Mouse (Mus musculus): ENCODE results near the gene Spdl1. TPM values are rescaled to one million over a fixed set of nuclear protein-coding genes. Genes with fewer than 3 reads are reported as not detected.
A peak's percentile ranks its signal among the peaks of the same experiment; 100 is the strongest.
"Not testable (repeated sequence)": the region's sequence is repeated elsewhere in the genome, so short reads cannot be mapped to it uniquely, and the experiment has no call there.

Spdl1 gene
- total RNA-seq, 2 experiments from 2014 or later, result 0.14 to 0.18 TPM

- no peak for DNase-seq
- no peak overlapping the region for H3K4me3 ChIP-seq
- intact Hi-C loops (cut with DNase I), result loop anchor here (5.0 to 10.0 kb wide), 3 partner anchors 561 to 1159 kb away; no protein-coding TSS in a partner anchor
- no peak overlapping the region for H3K27ac ChIP-seq
- TF ChIP-seq CTCF (IDR thresholded peaks at IDR 0.05), result peak; percentile 68
These were observed 10.1 kb upstream of the Spdl1 start for GRCm38 (mm10) chr11:34843517-34843916.

GRCm38 (mm10) chr11:34840283-34840682 lies 6.8 kb upstream of the Spdl1 start:
- intact Hi-C loops (cut with DNase I), result loop anchor here (5.0 to 10.0 kb wide), 3 partner anchors 565 to 1162 kb away; no protein-coding TSS in a partner anchor
- no peak for DNase-seq
- Histone ChIP-seq H3K4me3 (no peak overlapping the region), H3K27ac (no peak overlapping the region)
- no peak for TF ChIP-seq CTCF (IDR thresholded peaks at IDR 0.05)

GRCm38 (mm10) chr11:34839051-34839450 lies 5.6 kb upstream of the Spdl1 start:
- no peak for TF ChIP-seq CTCF (IDR thresholded peaks at IDR 0.05)
- intact Hi-C loops (cut with DNase I), result loop anchor here (10.0 kb wide), 1 partner anchor 996 kb away; the partner anchor contains the start of gene Rars
- Histone ChIP-seq H3K27ac (no peak overlapping the region), H3K4me3 (no peak overlapping the region)
- no peak for DNase-seq

GRCm38 (mm10) chr11:34836272-34836671 lies 2.8 kb upstream of the Spdl1 start:
- Histone ChIP-seq H3K4me3 (no peak overlapping the region), H3K27ac (no peak overlapping the region)
- TF ChIP-seq CTCF (IDR thresholded peaks at IDR 0.05), result peak; percentile 33
- intact Hi-C loops (cut with DNase I), result loop anchor here (10.0 kb wide), 1 partner anchor 999 kb away; the partner anchor contains the start of gene Rars
- no peak for DNase-seq

- intact Hi-C loops (cut with DNase I), result loop anchor here (10.0 kb wide), 1 partner anchor 1002 kb away; the partner anchor contains the start of gene Rars
- DNase-seq, result no peak
- Histone ChIP-seq H3K4me3 (peak overlapping the region; percentile 94), H3K27ac (no peak overlapping the region)
- no peak for TF ChIP-seq CTCF (IDR thresholded peaks at IDR 0.05)
These were observed 763 bp downstream of the Spdl1 start for GRCm38 (mm10) chr11:34832678-34833077.

GRCm38 (mm10) chr11:34827803-34828202 lies 5.6 kb downstream of the Spdl1 start:
- TF ChIP-seq CTCF (IDR thresholded peaks at IDR 0.05), result no peak
- DNase-seq, result no peak
- Histone ChIP-seq H3K27ac (no peak overlapping the region), H3K4me3 (no peak overlapping the region)
- intact Hi-C loops (cut with DNase I), result no loop called here

GRCm38 (mm10) chr11:34826940-34827339 lies 6.5 kb downstream of the Spdl1 start:
- intact Hi-C loops (cut with DNase I), result no loop called here
- H3K4me3 ChIP-seq, result no peak overlapping the region
- no peak overlapping the region for H3K27ac ChIP-seq
- no peak for DNase-seq
- no peak for TF ChIP-seq CTCF (IDR thresholded peaks at IDR 0.05)

- DNase-seq, result no peak
- no peak overlapping the region for H3K4me3 ChIP-seq
- H3K27ac ChIP-seq, result no peak overlapping the region
- no peak for TF ChIP-seq CTCF (IDR thresholded peaks at IDR 0.05)
- intact Hi-C loops (cut with DNase I), result no loop called here
These were observed 8.7 kb downstream of the Spdl1 start for GRCm38 (mm10) chr11:34824791-34825190.

- no peak for DNase-seq
- H3K4me3 ChIP-seq, result no peak overlapping the region
- intact Hi-C loops (cut with DNase I), result loop anchor here (5.0 kb wide), 1 partner anchor 587 kb away; no protein-coding TSS in a partner anchor
- H3K27ac ChIP-seq, result no peak overlapping the region
- peak; percentile 67 for TF ChIP-seq CTCF (IDR thresholded peaks at IDR 0.05)
These were observed 18.7 kb downstream of the Spdl1 start for GRCm38 (mm10) chr11:34814767-34815166.

GRCm38 (mm10) chr11:34814319-34814718 lies 19.1 kb downstream of the Spdl1 start:
- intact Hi-C loops (cut with DNase I), result no loop called here
- H3K27ac ChIP-seq, result no peak overlapping the region
- DNase-seq, result no peak
- TF ChIP-seq CTCF (IDR thresholded peaks at IDR 0.05), result no peak
- no peak overlapping the region for H3K4me3 ChIP-seq

GRCm38 (mm10) chr11:34805026-34805425 lies 28.4 kb downstream of the Spdl1 start:
- H3K4me3 ChIP-seq; DNase-seq; H3K27ac ChIP-seq; intact Hi-C loops (cut with DNase I): not testable (repeated sequence)

GRCm38 (mm10) chr11:34798066-34798465 lies 35.4 kb downstream of the Spdl1 start:
- DNase-seq; H3K4me3 ChIP-seq; H3K27ac ChIP-seq; intact Hi-C loops (cut with DNase I): not testable (repeated sequence)

GRCm38 (mm10) chr11:34796097-34796496 lies 37.3 kb downstream of the Spdl1 start:
- peak; percentile 19; the same call in 1 of the 2 replicates for TF ChIP-seq CTCF (IDR thresholded peaks at IDR 0.05)
- Histone ChIP-seq H3K27ac (no peak overlapping the region), H3K4me3 (no peak overlapping the region)
- no peak for DNase-seq
- intact Hi-C loops (cut with DNase I), result no loop called here

GRCm38 (mm10) chr11:34791872-34792271 lies 41.6 kb downstream of the Spdl1 start:
- Histone ChIP-seq H3K27ac (no peak overlapping the region), H3K4me3 (no peak overlapping the region)
- intact Hi-C loops (cut with DNase I), result no loop called here
- TF ChIP-seq CTCF (IDR thresholded peaks at IDR 0.05), result no peak
- DNase-seq, result no peak

Data from gastrocnemius, adult 2 months (tissue).